Mouse (Mus musculus) embryo, embryonic 11.5 days (tissue): Measurements from ENCODE around the gene Pde3a.

Source experiments
- DNase-seq: peaks from one replicate; pipeline ENCODE4 v3.0.0-alpha.2; 2012; ENCODE audit warnings: low read depth, low spot score

Gene Pde3a

GRCm38 (mm10) chr6:141265257-141265656 lies 16.2 kb downstream of the Pde3a start:
- no peak for DNase-seq

DNA sequence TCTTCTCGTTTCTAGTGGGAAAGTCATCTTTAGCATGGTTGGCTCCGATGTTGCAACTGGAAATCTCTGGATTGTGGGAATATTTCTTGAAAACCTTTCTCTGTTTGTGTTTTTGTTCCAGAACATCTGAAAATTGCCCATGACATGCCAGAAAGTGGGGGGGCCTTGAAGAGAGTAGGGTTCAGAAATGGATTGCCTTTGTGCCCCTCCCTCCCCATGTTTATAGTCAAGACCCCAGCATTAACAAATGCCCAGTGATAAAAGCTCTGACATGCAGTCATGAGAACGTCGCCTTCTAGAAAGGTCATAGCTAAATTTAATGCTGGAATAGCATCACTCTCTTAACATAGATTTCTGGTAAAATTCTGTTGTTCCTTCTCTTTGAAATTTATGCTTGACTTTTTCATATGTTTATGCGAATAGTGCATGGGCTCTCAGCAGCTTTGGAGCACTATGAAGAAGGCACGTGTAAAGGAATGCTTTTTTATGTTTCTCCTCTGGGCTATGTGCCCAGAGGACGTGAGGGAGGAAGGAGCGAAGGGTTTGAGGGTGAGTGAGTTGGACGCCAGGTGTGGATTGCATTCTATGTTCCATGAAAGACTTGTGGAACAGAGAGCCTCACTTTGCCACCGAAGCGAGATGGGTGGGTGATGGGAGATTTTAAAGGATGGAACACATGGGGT lies 19.0 kb downstream of the Pde3a start:
- DNase-seq, result no peak

GRCm38 (mm10) chr6:141268871-141269270 lies 19.8 kb downstream of the Pde3a start:
- no peak for DNase-seq

DNA sequence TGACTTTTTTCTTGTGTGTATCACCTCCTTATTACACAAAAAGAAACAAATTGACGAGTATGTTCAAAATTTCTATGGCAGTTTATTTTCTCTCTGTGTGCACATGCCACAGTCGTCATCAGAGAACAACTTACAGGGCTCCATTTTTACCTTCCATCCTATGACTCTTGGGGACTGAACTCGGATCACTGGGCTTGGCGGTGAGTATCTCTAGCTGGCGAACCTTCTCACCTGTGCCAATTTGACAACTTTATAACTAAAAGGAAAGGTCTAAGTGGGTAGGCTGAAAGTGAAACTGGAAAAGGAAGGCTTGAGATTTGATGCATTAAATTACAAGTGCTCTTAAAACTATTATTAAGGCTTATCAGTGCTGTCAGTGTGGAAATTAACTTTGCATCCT lies 22.1 kb downstream of the Pde3a start:
- no peak for DNase-seq

DNA sequence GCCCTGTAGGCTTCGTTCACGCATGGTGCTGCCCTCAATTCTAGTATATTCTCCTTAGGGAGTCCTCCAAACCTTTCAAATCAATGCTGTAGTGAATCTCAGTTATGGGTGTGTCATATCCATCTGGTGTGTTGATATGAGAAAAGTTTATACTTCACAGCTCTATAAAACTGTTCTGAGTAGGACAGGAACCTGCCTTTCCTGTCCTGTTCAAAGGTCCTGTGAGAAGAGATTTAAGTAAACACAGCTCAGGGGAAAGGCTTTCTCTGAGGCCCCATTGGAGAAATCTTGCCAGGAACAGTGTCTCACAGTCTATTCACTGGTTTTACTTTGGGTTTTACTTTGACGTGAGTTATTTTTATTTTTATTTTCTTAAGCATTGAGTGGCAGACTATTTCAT lies 22.5 kb downstream of the Pde3a start:
- DNase-seq, result no peak

DNA sequence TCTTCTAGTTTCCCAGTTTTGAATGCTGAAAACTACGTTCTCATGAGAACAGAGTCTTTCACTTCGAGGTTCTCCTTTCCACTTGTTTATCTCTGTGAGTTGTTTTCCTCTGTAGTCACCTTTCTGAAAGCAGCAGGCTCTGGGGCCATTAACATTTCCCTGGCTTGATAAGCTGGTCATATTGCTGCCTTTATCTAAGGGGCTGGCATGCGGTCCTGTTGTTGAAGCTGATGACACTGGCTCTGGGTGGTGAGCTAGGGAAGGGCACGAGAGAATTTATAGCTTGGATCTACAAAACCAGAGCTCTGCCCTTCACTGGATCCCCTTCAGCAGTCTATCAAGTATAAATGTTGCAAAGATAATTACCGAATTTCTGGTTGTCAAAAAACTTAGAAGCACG lies 24.6 kb downstream of the Pde3a start:
- DNase-seq, result no peak

DNA sequence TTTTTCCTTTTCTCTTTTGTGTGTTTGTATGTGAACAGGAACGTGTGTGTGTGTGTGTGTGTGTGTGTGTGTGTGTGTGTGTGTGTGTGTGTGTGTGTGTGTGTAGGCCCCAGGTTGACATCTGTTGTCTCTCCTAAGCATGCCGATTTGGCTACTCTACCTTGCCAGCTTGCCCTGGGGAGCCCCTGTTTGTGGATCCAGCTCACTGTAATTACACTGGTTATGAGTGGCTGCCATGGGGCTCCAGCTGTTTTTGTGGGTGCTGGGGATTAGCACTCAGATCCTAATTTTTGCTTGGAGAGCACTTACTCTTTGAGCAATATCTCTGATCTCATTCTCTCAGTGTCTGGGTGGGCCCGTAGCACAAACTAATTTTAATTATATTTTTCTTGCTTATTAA lies 32.6 kb downstream of the Pde3a start:
- no peak for DNase-seq

DNA sequence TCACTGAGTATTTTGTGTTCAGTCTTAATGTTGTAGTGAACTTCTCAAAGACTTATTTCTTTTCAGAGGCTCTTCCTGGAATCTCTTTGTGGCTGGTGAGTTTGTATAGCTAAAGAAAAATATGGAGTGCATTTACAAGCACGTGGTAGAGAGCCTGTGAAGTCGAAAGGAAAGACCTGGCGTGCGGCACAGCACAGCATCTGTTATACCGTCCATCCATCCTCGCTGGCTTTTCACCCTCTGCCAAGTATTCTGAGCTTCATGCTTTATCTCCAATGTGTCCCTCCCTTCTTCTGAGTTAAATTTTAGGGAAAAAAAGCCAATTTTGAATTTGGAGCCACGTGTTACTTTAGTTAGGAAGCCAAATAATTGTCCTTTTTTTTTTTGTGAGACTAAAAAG lies 33.7 kb downstream of the Pde3a start:
- DNase-seq, result no peak

- DNase-seq, result no peak
Measured at GRCm38 (mm10) chr6:141291195-141291594, 42.1 kb downstream of the Pde3a start.

DNA sequence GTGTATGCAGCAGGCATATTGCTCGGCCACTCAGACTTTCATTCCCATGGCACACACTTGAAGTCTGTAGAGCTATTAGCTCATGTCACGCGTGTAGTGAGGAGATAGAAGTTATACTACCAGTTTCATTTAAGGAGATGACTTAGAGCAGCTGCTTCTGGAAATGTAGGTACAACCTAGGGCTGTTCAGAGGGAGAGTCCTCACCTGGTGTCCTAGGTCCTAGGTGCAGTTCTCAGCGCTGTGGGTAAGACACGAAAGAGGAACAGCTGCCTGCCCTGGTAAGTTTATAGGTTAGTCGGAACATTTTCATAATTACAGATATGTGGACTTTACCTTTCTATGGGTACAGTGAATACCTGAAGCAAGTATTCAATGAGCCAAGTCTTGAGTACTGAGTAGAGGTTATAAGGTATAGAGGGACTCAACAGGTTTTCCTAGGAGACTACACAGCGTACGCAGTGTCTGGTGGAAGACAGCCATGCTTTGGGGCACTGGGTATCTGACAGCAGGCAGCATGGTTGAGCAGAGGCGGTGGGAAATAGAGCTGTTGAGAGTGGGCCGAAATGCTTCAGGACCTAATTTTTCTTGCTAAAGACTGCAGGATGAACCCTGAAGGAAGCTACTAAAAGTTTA lies 43.9 kb downstream of the Pde3a start:
- DNase-seq, result no peak

DNA sequence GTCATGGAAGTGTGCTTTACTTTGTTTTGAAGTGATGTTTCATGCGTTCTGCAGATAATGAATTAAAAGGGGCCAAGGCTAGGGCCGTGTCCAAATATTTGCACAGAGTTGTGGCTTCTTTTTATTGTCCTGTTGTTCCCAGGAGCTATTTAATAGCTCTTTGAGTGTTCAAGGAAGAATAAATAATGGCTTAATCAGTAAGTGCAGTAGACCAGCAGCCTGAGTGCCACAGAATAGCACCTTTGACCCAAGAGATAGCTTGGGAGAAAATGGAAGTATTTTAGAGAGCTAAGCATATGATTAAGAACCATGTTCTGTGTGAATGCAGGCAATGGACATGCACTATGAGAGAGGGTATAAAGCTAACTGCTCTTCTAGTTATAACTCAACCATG lies 44.4 kb downstream of the Pde3a start:
- no peak for DNase-seq

DNA sequence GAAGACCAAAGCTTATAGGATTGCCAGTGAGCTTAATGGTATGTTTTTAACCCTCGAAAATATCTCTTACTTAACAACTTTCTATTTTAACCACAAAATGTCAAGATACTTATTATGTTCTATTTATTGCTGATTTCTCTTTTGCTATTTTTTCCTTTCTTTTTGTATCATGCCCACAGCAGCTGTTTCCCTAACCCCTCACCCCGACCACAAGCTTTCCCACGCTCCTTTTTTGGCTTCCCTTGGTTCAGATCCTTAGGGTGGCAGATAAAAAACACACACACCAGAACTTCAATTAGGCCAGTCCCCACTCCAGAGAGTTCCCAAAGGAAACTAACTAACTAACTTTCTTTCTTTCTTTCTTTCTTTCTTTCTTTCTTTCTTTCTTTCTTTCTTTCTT lies 46.2 kb downstream of the Pde3a start:
- no peak for DNase-seq

GRCm38 (mm10) chr6:141301750-141302748 lies 53.0 kb downstream of the Pde3a start:
- DNase-seq, result no peak

DNA sequence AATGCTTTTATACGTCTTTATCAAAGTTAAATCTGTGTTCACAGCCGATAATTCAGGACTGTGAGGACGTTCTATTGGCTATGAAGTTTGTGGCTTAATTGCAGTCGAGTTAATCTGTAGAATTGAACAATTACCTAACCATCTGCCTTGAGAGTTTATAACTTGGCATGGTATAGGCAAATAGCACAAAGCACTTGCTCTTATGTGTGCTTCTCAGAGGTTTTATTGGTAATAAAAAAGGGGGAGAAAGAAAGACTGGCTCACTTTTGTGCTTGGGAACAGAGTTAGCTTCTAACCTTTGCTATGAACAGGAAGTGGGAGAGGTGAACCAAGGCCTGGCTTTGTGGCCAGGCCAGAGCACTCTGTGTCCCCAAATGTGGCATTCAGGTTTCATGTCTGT lies 53.8 kb downstream of the Pde3a start:
- DNase-seq, result no peak

- no peak for DNase-seq
Measured at GRCm38 (mm10) chr6:141307326-141307725, 58.3 kb downstream of the Pde3a start.

- DNase-seq, result no peak
Measured at GRCm38 (mm10) chr6:141308451-141308850, 59.4 kb downstream of the Pde3a start.

DNA sequence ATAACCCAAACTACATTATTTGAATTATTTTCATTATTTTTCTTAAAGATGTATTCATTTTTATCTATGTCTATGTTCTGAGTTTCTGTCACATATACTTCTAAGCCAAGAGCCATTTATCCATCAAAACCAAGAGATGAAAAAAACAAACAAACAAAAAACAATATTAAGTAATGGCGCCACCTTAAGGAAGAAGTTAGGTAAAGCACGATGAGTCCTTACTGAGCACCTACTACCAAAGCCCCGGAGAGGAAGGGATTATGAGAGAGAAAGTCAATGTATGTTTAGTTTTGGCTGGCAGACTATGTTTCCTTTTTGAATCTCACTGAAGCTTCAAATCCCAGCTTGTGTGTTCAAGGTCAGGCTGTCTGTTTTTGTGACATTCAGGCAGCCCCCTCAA lies 60.8 kb downstream of the Pde3a start:
- no peak for DNase-seq

- no peak for DNase-seq
Measured at GRCm38 (mm10) chr6:141310351-141310750, 61.3 kb downstream of the Pde3a start.

- DNase-seq, result no peak
Measured at GRCm38 (mm10) chr6:141311615-141312014, 62.5 kb downstream of the Pde3a start.

- no peak for DNase-seq
Measured at GRCm38 (mm10) chr6:141313112-141313511, 64.0 kb downstream of the Pde3a start.

GRCm38 (mm10) chr6:141318440-141318839 lies 69.4 kb downstream of the Pde3a start:
- no peak for DNase-seq

- no peak for DNase-seq
Measured at GRCm38 (mm10) chr6:141321253-141321652, 72.2 kb downstream of the Pde3a start.
